In the genomic region with DNA sequence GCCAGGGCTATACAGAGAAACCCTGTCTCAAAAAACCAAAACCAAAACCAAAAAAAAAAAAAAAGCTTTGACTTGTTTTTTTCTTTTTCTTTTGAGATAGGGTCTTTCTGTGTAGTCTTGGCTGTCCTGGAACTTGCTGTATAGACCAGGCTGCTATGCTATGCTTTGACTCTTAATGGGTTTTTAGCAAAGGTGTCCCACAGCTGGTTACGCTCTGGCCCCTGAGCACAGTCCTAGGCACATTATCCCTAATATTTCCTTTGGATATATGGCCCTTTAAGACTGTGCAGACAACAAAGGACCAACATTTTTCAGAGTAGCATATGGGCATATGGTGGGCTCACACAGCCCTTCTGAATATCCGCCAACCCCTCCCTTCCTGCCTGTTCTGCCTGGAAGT, we compare ENCODE assay signal across 25 mouse cellular contexts. TPM values are rescaled to one million over a fixed set of nuclear protein-coding genes. Genes with fewer than 3 reads are reported as not detected.
DNase-seq lines count a peak whose midpoint lies in the region; ATAC-seq and TF ChIP-seq lines count a peak whose summit lies in the region.
"Had no signal": no experiment of that assay in that cellular context is flagged by ENCODE, and none has a peak within 500 bp of the region (broad histone marks: within the 10 kb centered on the region; RNA-seq: fewer than 3 reads in every experiment).

No protein-coding gene starts in this region.

- no peak for TF ChIP-seq CTCF in gastrocnemius, adult 2 months (IDR thresholded peaks at IDR 0.05)
- TF ChIP-seq CTCF in kidney, adult 2 months (conservative IDR thresholded peaks at IDR 0.05; ENCODE audit: insufficient read depth, insufficient read length, low read depth, low read length), result no peak
- TF ChIP-seq CTCF in brain, embryonic 14.5 days (IDR thresholded peaks at IDR 0.05; ENCODE audit: borderline replicate concordance, extremely low read depth, insufficient read depth, insufficient read length), result no peak

- H3K9me3 ChIP-seq in kidney, embryonic 16.5 days (ENCODE audit: low read length), result no peaks in the 10 kb centered on the region
- H3K9me3 ChIP-seq: embryonic facial prominence, embryonic 12.5 days; embryonic facial prominence, embryonic 15.5 days; forebrain, embryonic 12.5 days; G1E; heart, embryonic 13.5 days; hindbrain, embryonic 12.5 days; hindbrain, embryonic 15.5 days; intestine, embryonic 15.5 days had no signal

- DNase-seq in gastrocnemius, adult 2 months, result no peak
- DNase-seq in gastrocnemius, postnatal 10 days, result no peak
- DNase-seq in kidney, adult 2 months, result no peak
- peak; percentile 43 for DNase-seq in brain, embryonic 14.5 days (ENCODE audit: low read depth)
- DNase-seq in retina, embryonic 14.5 days (ENCODE audit: low spot score), result no peak
- DNase-seq in frontal cortex, postnatal 10 days (ENCODE audit: low spot score in 2 of 2), result no peak
- DNase-seq: adrenal gland, adult 2 months; B cell, adult 2 months; cerebellum, adult 18-20 months; cerebellum, adult 9-10 months; cerebellum, postnatal 14 days; gastrocnemius, postnatal 36 days; kidney, adult 11 months had no signal

- WGBS in kidney, adult 2 months, result 93% methylated on average over 2 of the region's 2 CpGs
- 92% methylated on average over 2 of the region's 2 CpGs for WGBS in kidney, embryonic 16.5 days

- peak overlapping the region; percentile 46 for H3K27ac ChIP-seq in gastrocnemius, adult 2 months
- H3K27ac ChIP-seq in kidney, adult 2 months (ENCODE audit: insufficient read depth, low read depth, low read length), result 0 out of 2 replicates have a peak overlapping the region, but pooled peaks have one; percentile 39
- H3K27ac ChIP-seq in kidney, embryonic 16.5 days (ENCODE audit: low read length), result no peak overlapping the region
- H3K27ac ChIP-seq: embryonic facial prominence, embryonic 12.5 days; embryonic facial prominence, embryonic 15.5 days; forebrain, embryonic 12.5 days; heart, embryonic 13.5 days; hindbrain, embryonic 12.5 days; hindbrain, embryonic 15.5 days; intestine, embryonic 15.5 days had no signal

- ATAC-seq in kidney, embryonic 16.5 days (ENCODE audit: low FRiP score, low TSS enrichment), result no peak
- ATAC-seq: forebrain, embryonic 16.5 days; intestine, embryonic 15.5 days; Patski had no signal

- no peaks in the 10 kb centered on the region for H3K36me3 ChIP-seq in kidney, adult 2 months (ENCODE audit: control insufficient read depth, insufficient read depth, low read length)
- H3K36me3 ChIP-seq in kidney, embryonic 16.5 days (ENCODE audit: insufficient read depth, low read length), result no peaks in the 10 kb centered on the region
- H3K36me3 ChIP-seq: embryonic facial prominence, embryonic 12.5 days; embryonic facial prominence, embryonic 15.5 days; forebrain, embryonic 12.5 days; G1E; heart, embryonic 13.5 days; hindbrain, embryonic 12.5 days; hindbrain, embryonic 15.5 days; intestine, embryonic 15.5 days had no signal

- H3K4me2 ChIP-seq in kidney, embryonic 16.5 days (replicated peaks; ENCODE audit: low read depth, low read length), result no peak overlapping the region
- H3K4me2 ChIP-seq: embryonic facial prominence, embryonic 12.5 days; embryonic facial prominence, embryonic 15.5 days; forebrain, embryonic 12.5 days; heart, embryonic 13.5 days; hindbrain, embryonic 12.5 days; hindbrain, embryonic 15.5 days; intestine, embryonic 15.5 days had no signal

- TF ChIP-seq POLR2A in kidney, adult 2 months (IDR thresholded peaks at IDR 0.05; ENCODE audit: low read depth, low read length), result no peak
- TF ChIP-seq POLR2A in brain, embryonic 14.5 days (IDR thresholded peaks at IDR 0.05; ENCODE audit: borderline replicate concordance, extremely low read depth, insufficient read depth, insufficient read length, poor library complexity, severe bottlenecking), result no peak

- H3K4me3 ChIP-seq in gastrocnemius, adult 2 months, result no peak overlapping the region
- no peak overlapping the region for H3K4me3 ChIP-seq in kidney, adult 2 months (ENCODE audit: insufficient read depth, low read depth, low read length)
- no peak overlapping the region for H3K4me3 ChIP-seq in kidney, embryonic 16.5 days (ENCODE audit: low read length)
- H3K4me3 ChIP-seq: embryonic facial prominence, embryonic 12.5 days; embryonic facial prominence, embryonic 15.5 days; forebrain, embryonic 12.5 days; heart, embryonic 13.5 days; hindbrain, embryonic 12.5 days; hindbrain, embryonic 15.5 days; intestine, embryonic 15.5 days had no signal

- no peaks in the 10 kb centered on the region; the same call in 1 of the 2 replicates for H3K4me1 ChIP-seq in kidney, adult 2 months (ENCODE audit: control insufficient read depth, insufficient read depth, low read length)
- peaks cover 6% of the 10 kb centered on the region; the same call in 1 of the 2 replicates for H3K4me1 ChIP-seq in kidney, embryonic 16.5 days (ENCODE audit: insufficient read depth, low read length)

- H3K27me3 ChIP-seq in kidney, adult 2 months (replicated peaks; ENCODE audit: control insufficient read depth, insufficient read depth, low read length), result no peaks in the 10 kb centered on the region
- H3K27me3 ChIP-seq in kidney, embryonic 16.5 days (ENCODE audit: insufficient read depth, low read length), result no peaks in the 10 kb centered on the region
- H3K27me3 ChIP-seq: CH12.LX; embryonic facial prominence, embryonic 12.5 days; embryonic facial prominence, embryonic 15.5 days; heart, embryonic 13.5 days; hindbrain, embryonic 15.5 days; intestine, embryonic 15.5 days; Patski had no signal

- intact Hi-C loops in gastrocnemius, adult 2 months (cut with DNase I), result loop anchor here (5.0 kb wide), 1 partner anchor 42 kb away; no protein-coding TSS in a partner anchor

- no peak overlapping the region for H3K9ac ChIP-seq in kidney, embryonic 16.5 days (replicated peaks; ENCODE audit: low read length)
- H3K9ac ChIP-seq: embryonic facial prominence, embryonic 12.5 days; embryonic facial prominence, embryonic 15.5 days; forebrain, embryonic 12.5 days; heart, embryonic 13.5 days; hindbrain, embryonic 12.5 days; hindbrain, embryonic 15.5 days; intestine, embryonic 15.5 days had no signal

RNA-seq across cellular contexts. Expression of a gene that starts 11.3 kb away (rescaled TPM):
- 10 to 100 TPM; 37.1 to 43.8 TPM for total RNA-seq in gastrocnemius, adult 2 months (2021)
- 100 to 1,000 TPM; 104 to 118 TPM for total RNA-seq in gastrocnemius, postnatal 10 days (2021)
- 56.8 and 60.4 TPM in 2 replicates for polyA plus RNA-seq in kidney, adult 2 months (2012; rRNA removed)
- 74.9 and 75.5 TPM in 2 replicates for polyA plus RNA-seq in kidney, embryonic 16.5 days (2015; fragmentation: Nextera tagmentation; extraction: Ambion mirVana)
- 15.7 and 24.8 TPM in 2 replicates for polyA plus RNA-seq in brain, embryonic 14.5 days (2012; rRNA removed)
- polyA plus RNA-seq: G1E had no signal

RNA-seq across cellular contexts. Expression of a gene that starts 11.9 kb away (rescaled TPM):
- total RNA-seq in gastrocnemius, adult 2 months (2021), result not detected
- total RNA-seq in gastrocnemius, postnatal 10 days (2021), result 1 to 10 TPM; 1.0 to 1.2 TPM
- 0.27 and 0.66 TPM in 2 replicates for polyA plus RNA-seq in kidney, adult 2 months (2012; rRNA removed)
- 1.1 and 1.2 TPM in 2 replicates for polyA plus RNA-seq in kidney, embryonic 16.5 days (2015; fragmentation: Nextera tagmentation; extraction: Ambion mirVana)
- polyA plus RNA-seq in brain, embryonic 14.5 days (2012; rRNA removed), result 0.36 and 0.38 TPM in 2 replicates
- polyA plus RNA-seq: adrenal gland, adult 2 months had no signal

RNA-seq across cellular contexts. Expression of a gene that starts 40.2 kb away (rescaled TPM):
- total RNA-seq in gastrocnemius, adult 2 months (2021), result 1 to 10 TPM; 2.4 to 3.3 TPM
- 1 to 10 TPM; 4.9 to 5.2 TPM for total RNA-seq in gastrocnemius, postnatal 10 days (2021)
- 6.3 and 7.2 TPM in 2 replicates for polyA plus RNA-seq in kidney, adult 2 months (2012; rRNA removed)
- 9.7 and 10.6 TPM in 2 replicates for polyA plus RNA-seq in kidney, embryonic 16.5 days (2015; fragmentation: Nextera tagmentation; extraction: Ambion mirVana)
- 9.0 and 10.3 TPM in 2 replicates for polyA plus RNA-seq in brain, embryonic 14.5 days (2012; rRNA removed)

RNA-seq across cellular contexts. Expression of a gene that starts 49.9 kb away (rescaled TPM):
- 100 to 1,000 TPM; 261 to 265 TPM for total RNA-seq in gastrocnemius, adult 2 months (2021)
- 100 to 1,000 TPM; 281 to 345 TPM for total RNA-seq in gastrocnemius, postnatal 10 days (2021)
- 253 and 261 TPM in 2 replicates for polyA plus RNA-seq in kidney, adult 2 months (2012; rRNA removed)
- polyA plus RNA-seq in kidney, embryonic 16.5 days (2015; fragmentation: Nextera tagmentation; extraction: Ambion mirVana), result 369 and 372 TPM in 2 replicates
- 597 and 653 TPM in 2 replicates for polyA plus RNA-seq in brain, embryonic 14.5 days (2012; rRNA removed)

RNA-seq across cellular contexts. Expression of a gene that starts 49.9 kb away (rescaled TPM):
- total RNA-seq in gastrocnemius, adult 2 months (2021), result 1 to 10 TPM; 3.7 to 5.6 TPM
- 1 to 10 TPM; 5.5 to 8.7 TPM for total RNA-seq in gastrocnemius, postnatal 10 days (2021)
- 2.2 and 3.6 TPM in 2 replicates for polyA plus RNA-seq in kidney, adult 2 months (2012; rRNA removed)
- polyA plus RNA-seq in kidney, embryonic 16.5 days (2015; fragmentation: Nextera tagmentation; extraction: Ambion mirVana), result 21.9 and 24.4 TPM in 2 replicates
- polyA plus RNA-seq in brain, embryonic 14.5 days (2012; rRNA removed), result 20.3 and 22.3 TPM in 2 replicates
